Mouse (Mus musculus) myocyte (in vitro differentiated cells): ENCODE measurements at regions not wholly inside any gene's neighbourhood (a gene's known extent, or its start where the extent isn't known, plus 50 kb on each side); places are given as distances from the start of the nearest gene placed in this dataset.

Experiments used
- POLR2A ChIP-seq: IDR thresholded peaks from one replicate; pipeline ENCODE4 v1.6.1; 2011; ENCODE audit warnings: low read depth, mild to moderate bottlenecking, control low read depth, moderate library complexity; ENCODE audit not compliant: insufficient read length
- USF1 ChIP-seq: IDR thresholded peaks from one replicate; pipeline ENCODE4 v1.6.1; 2011; ENCODE audit warnings: low read depth, mild to moderate bottlenecking, control low read depth, moderate library complexity

DNA sequence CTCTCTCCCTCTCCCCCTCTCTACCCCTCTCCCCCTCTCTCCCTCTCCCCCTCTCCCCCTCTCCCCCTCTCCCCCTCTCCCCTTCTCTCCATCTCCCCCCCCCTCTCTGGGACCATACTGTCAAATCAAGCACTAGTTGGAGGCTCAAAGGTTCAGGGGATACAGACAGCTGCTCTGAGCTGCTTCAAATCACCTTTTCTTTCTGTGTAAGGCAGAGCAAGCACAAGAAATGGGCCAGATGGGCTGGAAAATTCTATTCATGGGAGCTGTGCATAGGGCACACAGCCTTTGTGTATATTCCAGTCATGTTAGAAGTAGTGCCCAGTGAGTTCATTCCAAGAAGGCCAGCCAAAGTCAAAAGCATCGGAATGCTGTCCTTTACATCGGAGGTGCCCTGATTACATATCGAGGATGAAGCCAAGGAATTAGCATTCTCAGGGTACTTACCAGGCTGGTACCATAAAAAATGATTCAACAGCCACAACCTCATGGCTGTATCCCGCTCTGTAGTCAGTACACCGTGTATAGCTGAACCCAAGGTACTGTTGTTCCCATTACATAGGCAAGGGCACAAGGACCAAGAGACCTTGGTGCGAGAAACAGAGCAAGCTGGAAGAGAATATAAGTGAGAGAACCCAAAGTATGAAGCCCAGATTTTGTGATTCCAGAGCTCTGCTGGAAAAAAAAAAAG, 381.9 kb upstream of the Rack1 start:
- no peak for TF ChIP-seq POLR2A
- TF ChIP-seq USF1: no peak
